Mouse (Mus musculus): ENCODE measurements around the gene Sap18. TPM values are rescaled to one million over a fixed set of nuclear protein-coding genes. Genes with fewer than 3 reads are reported as not detected.
"Not testable (repeated sequence)": the region's sequence is repeated elsewhere in the genome, so short reads cannot be mapped to it uniquely, and the experiment has no call there.

The Sap18 gene
- 10 to 100 TPM; 39.3 to 45.4 TPM for total RNA-seq (2021)

GRCm38 (mm10) chr14:57797991-57798931, at the start of gene Sap18:
Gene Sap18 (plus strand): TSS chr14:57798180.
- intact Hi-C loops (cut with DNase I), result loop anchor here (5.0 to 10.0 kb wide), 2 partner anchors 51 to 113 kb away; partner anchors contain the start of gene Gm49361
- peak; percentile 96 to 97 for DNase-seq (ENCODE audit: low spot score in 2 of 2)

- intact Hi-C loops (cut with DNase I), result loop anchor here (5.0 kb wide), 1 partner anchor 48 kb away; the partner anchor contains the start of gene Sap18
Observed at GRCm38 (mm10) chr14:57749501-57749900, 48.5 kb upstream of the Sap18 start.

GRCm38 (mm10) chr14:57751006-57751405, 47.0 kb upstream of the Sap18 start:
- intact Hi-C loops (cut with DNase I); DNase-seq (ENCODE audit: low spot score in 2 of 2): not testable (repeated sequence)

More at GRCm38 (mm10) chr14:57749501-57749900, 48.5 kb upstream of the Sap18 start:
- DNase-seq (ENCODE audit: low spot score in 2 of 2), result no peak

GRCm38 (mm10) chr14:57753351-57753992, 44.5 kb upstream of the Sap18 start:
- intact Hi-C loops (cut with DNase I), result no loop called here
- no peak for DNase-seq (ENCODE audit: low spot score in 2 of 2)

GRCm38 (mm10) chr14:57755661-57756060, 42.3 kb upstream of the Sap18 start:
- intact Hi-C loops (cut with DNase I), result no loop called here
- no peak for DNase-seq (ENCODE audit: low spot score in 2 of 2)

GRCm38 (mm10) chr14:57756094-57756493, 41.9 kb upstream of the Sap18 start:
- DNase-seq (ENCODE audit: low spot score in 2 of 2), result no peak
- intact Hi-C loops (cut with DNase I), result no loop called here

- intact Hi-C loops (cut with DNase I), result no loop called here
- DNase-seq (ENCODE audit: low spot score in 2 of 2), result no peak
Observed at GRCm38 (mm10) chr14:57758237-57758636, 39.7 kb upstream of the Sap18 start, which contains the start of gene Lats2. Gene Lats2 (minus strand): TSS chr14:57758388.

- no peak for DNase-seq (ENCODE audit: low spot score in 2 of 2)
- intact Hi-C loops (cut with DNase I), result no loop called here
Observed at GRCm38 (mm10) chr14:57760447-57761412, 37.2 kb upstream of the Sap18 start.

GRCm38 (mm10) chr14:57769102-57769501, 28.9 kb upstream of the Sap18 start:
- DNase-seq (ENCODE audit: low spot score in 2 of 2), result no peak
- intact Hi-C loops (cut with DNase I), result no loop called here

GRCm38 (mm10) chr14:57772157-57772815, 25.7 kb upstream of the Sap18 start:
- DNase-seq (ENCODE audit: low spot score in 2 of 2), result no peak
- intact Hi-C loops (cut with DNase I), result no loop called here

- intact Hi-C loops (cut with DNase I), result no loop called here
Observed at GRCm38 (mm10) chr14:57787406-57787805, 10.6 kb upstream of the Sap18 start.

GRCm38 (mm10) chr14:57789311-57789710, 8.7 kb upstream of the Sap18 start:
- intact Hi-C loops (cut with DNase I), result no loop called here
- DNase-seq (ENCODE audit: low spot score in 2 of 2), result no peak

More at GRCm38 (mm10) chr14:57787406-57787805, 10.6 kb upstream of the Sap18 start:
- DNase-seq (ENCODE audit: low spot score in 2 of 2), result no peak

- intact Hi-C loops (cut with DNase I), result loop anchor here (10.0 kb wide), 1 partner anchor 105 kb away; no protein-coding TSS in a partner anchor
- DNase-seq (ENCODE audit: low spot score in 2 of 2), result no peak
Observed at GRCm38 (mm10) chr14:57789759-57790158, 8.2 kb upstream of the Sap18 start.

GRCm38 (mm10) chr14:57791171-57791570, 6.8 kb upstream of the Sap18 start:
- intact Hi-C loops (cut with DNase I), result loop anchor here (10.0 kb wide), 1 partner anchor 106 kb away; no protein-coding TSS in a partner anchor
- DNase-seq (ENCODE audit: low spot score in 2 of 2), result no peak

- intact Hi-C loops (cut with DNase I), result loop anchor here (5.0 to 10.0 kb wide), 2 partner anchors 50 to 113 kb away; partner anchors contain the start of gene Gm49361
- DNase-seq (ENCODE audit: low spot score in 2 of 2), result peak; percentile 6 to 8
Observed at GRCm38 (mm10) chr14:57797551-57797950, 429 bp upstream of the Sap18 start.

GRCm38 (mm10) chr14:57803731-57804130, 5.8 kb downstream of the Sap18 start:
- intact Hi-C loops (cut with DNase I), result loop anchor here (10.0 kb wide), 1 partner anchor 111 kb away; no protein-coding TSS in a partner anchor

GRCm38 (mm10) chr14:57808558-57808957, 10.6 kb downstream of the Sap18 start:
- DNase-seq (ENCODE audit: low spot score in 2 of 2), result no peak
- intact Hi-C loops (cut with DNase I), result loop anchor here (10.0 kb wide), 1 partner anchor 106 kb away; no protein-coding TSS in a partner anchor

More at GRCm38 (mm10) chr14:57803731-57804130, 5.8 kb downstream of the Sap18 start:
- no peak for DNase-seq (ENCODE audit: low spot score in 2 of 2)

- intact Hi-C loops (cut with DNase I), result no loop called here
Observed at GRCm38 (mm10) chr14:57810886-57811285, 12.9 kb downstream of the Sap18 start.

More at GRCm38 (mm10) chr14:57810886-57811285, 12.9 kb downstream of the Sap18 start:
- no peak for DNase-seq (ENCODE audit: low spot score in 2 of 2)

Measured in left cerebral cortex, postnatal 36 days (tissue).